Mouse (Mus musculus) c-Kit-positive CD71-negative TER-119-negative erythroid progenitor cells, embryonic 14.5 days (primary cell): Measurements from ENCODE around the gene Gm21746.
"Not testable (repeated sequence)": the region's sequence is repeated elsewhere in the genome, so short reads cannot be mapped to it uniquely, and the experiment has no call there.

ENCODE experiments used
- DNase-seq: peaks from one replicate; pipeline ENCODE4 v3.0.0-alpha.2; 2013; ENCODE audit warnings: low read depth

The Gm21746 gene

DNA sequence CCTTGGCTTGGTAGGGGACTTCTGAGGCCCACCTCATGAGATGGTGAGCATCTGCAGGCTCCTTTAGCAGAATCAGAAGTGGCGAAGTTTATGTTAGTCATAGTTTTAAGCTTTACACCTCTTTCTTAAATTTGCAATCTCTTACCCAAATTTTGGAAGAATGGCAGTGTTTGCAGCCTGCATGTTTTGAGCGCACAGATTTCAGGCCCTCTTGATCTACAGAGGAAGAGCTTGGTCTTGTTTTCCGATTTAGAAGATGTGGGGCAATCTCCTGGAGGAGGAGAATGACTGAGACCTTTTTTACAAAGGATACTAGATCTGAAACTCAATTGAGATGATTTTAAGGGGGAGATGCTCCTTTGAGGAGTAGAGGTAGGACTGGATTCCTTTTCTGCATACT is at the start of gene Gm21746:
Gene Gm21746, minus strand, starts transcription at position 101 of the 400 bp plus-strand sequence.
- DNase-seq: not testable (repeated sequence)

DNA sequence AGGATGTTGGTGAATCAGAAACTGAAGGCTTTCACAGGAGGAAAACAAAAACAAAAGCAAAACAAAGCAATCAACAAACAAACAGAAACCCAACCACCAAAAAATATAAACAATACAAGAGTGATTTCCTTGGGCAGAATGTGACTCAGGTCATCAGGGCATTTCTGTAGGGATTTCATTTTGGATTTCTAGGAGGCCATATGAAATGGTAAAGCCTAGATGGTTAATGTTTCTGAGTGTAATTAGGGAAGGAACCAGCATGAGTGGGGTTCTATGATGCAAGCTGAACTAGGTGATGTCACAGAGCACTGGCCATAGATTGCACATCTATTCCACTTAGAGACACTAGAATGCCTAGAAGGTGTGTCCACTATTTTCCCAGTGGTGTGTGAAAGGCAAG is 29.0 kb upstream of the Gm21746 start, which contains the start of gene Gm20873:
Gene Gm20873, plus strand, starts transcription at position 301 of the 400 bp plus-strand sequence.
- DNase-seq: not testable (repeated sequence)
